Mouse (Mus musculus) neural tube, embryonic 12.5 days (tissue): Measurements from ENCODE around the gene Scn9a. TPM values are rescaled to one million over a fixed set of nuclear protein-coding genes. Genes with fewer than 3 reads are reported as not detected.

ENCODE experiments used
- ATAC-seq: fragments of 200-750 bp; cut with Nextera tagmentation; 2 replicates; pipeline ENCODE4 v1.8.0; 2017; ENCODE audit warnings: low read depth, mild to moderate bottlenecking, moderate TSS enrichment, moderate library complexity; ENCODE audit not compliant: low FRiP score
- H3K27ac ChIP-seq: fragments of 300-500 bp; sonication (generic); 2 replicates; pipeline ENCODE4 v1.5.1; 2016
- H3K27me3 ChIP-seq: fragments of 300-500 bp; sonication (generic); replicated peaks from 2 replicates; pipeline ENCODE4 v1.6.1; 2016; ENCODE audit warnings: mild to moderate bottlenecking
- H3K36me3 ChIP-seq: fragments of 300-500 bp; sonication (generic); 2 replicates; pipeline ENCODE4 v1.6.1; 2016; ENCODE audit warnings: mild to moderate bottlenecking
- H3K4me1 ChIP-seq: fragments of 300-500 bp; sonication (generic); 2 replicates; pipeline ENCODE4 v1.6.1; 2016
- H3K4me2 ChIP-seq: fragments of 300-500 bp; sonication (generic); replicated peaks from 2 replicates; pipeline ENCODE4 v1.6.1; 2016; ENCODE audit warnings: mild to moderate bottlenecking
- H3K4me3 ChIP-seq: fragments of 300-500 bp; sonication (generic); 2 replicates; pipeline ENCODE4 v1.5.1; 2016
- H3K9ac ChIP-seq: fragments of 300-500 bp; sonication (generic); 2 replicates; pipeline ENCODE4 v1.6.1; 2016; ENCODE audit warnings: mild to moderate bottlenecking
- H3K9me3 ChIP-seq: fragments of 300-500 bp; sonication (generic); 2 replicates; pipeline ENCODE4 v1.6.1; 2016; ENCODE audit warnings: mild to moderate bottlenecking
- WGBS: fragments of 180-500 bp; shearing (Covaris S2); methylation state at CpG from one replicate; pipeline ENCODE4 v1.1.7; 2016; 5-methylcytosine and 5-hydroxymethylcytosine counted together
- polyA plus RNA-seq: library from polyadenylated mRNA; unstranded; fragments of >200 nt; fragmentation: Nextera tagmentation; extraction: Ambion mirVana; gene quantifications from 2 replicates; pipeline ENCODE4 v1.2.1, GENCODE M21; 2016

Scn9a gene
- polyA plus RNA-seq, 1 experiment from 2014 or later = 22.1 TPM

- Histone ChIP-seq H3K27ac (no peak overlapping the region), H3K27me3 (no peaks in the 10 kb centered on the region), H3K4me2 (no peak overlapping the region), H3K9me3 (no peaks in the 10 kb centered on the region), H3K9ac (no peak overlapping the region), H3K4me3 (no peak overlapping the region), H3K4me1 (no peaks in the 10 kb centered on the region), H3K36me3 (no peaks in the 10 kb centered on the region)
- WGBS = 76% methylated on average over 3 of the region's 3 CpGs
- ATAC-seq = no peak
Measured at GRCm38 (mm10) chr2:66519966-66520365, 114.8 kb downstream of the Scn9a start.

GRCm38 (mm10) chr2:66511424-66511823 is 123.3 kb downstream of the Scn9a start:
- H3K4me2 ChIP-seq = no peak overlapping the region
- H3K4me3 ChIP-seq = no peak overlapping the region
- no peaks in the 10 kb centered on the region for H3K36me3 ChIP-seq
- no peaks in the 10 kb centered on the region for H3K9me3 ChIP-seq
- H3K9ac ChIP-seq = no peak overlapping the region
- no peak for ATAC-seq
- 73% methylated on average over 2 of the region's 2 CpGs for WGBS
- H3K27me3 ChIP-seq = no peaks in the 10 kb centered on the region
- no peaks in the 10 kb centered on the region for H3K4me1 ChIP-seq
- H3K27ac ChIP-seq = no peak overlapping the region

- H3K4me2 ChIP-seq = no peak overlapping the region
- no peaks in the 10 kb centered on the region for H3K36me3 ChIP-seq
- ATAC-seq = no peak
- whole genome bisulfite sequencing = 84% methylated on average over 3 of the region's 3 CpGs
- H3K9ac ChIP-seq = no peak overlapping the region
- H3K4me1 ChIP-seq = no peaks in the 10 kb centered on the region
- no peak overlapping the region for H3K4me3 ChIP-seq
- no peak overlapping the region for H3K27ac ChIP-seq
- H3K9me3 ChIP-seq = no peaks in the 10 kb centered on the region
- no peaks in the 10 kb centered on the region for H3K27me3 ChIP-seq
Measured at GRCm38 (mm10) chr2:66508032-66508431, 126.7 kb downstream of the Scn9a start.

GRCm38 (mm10) chr2:66507616-66508015 is 127.1 kb downstream of the Scn9a start:
- no peaks in the 10 kb centered on the region for H3K36me3 ChIP-seq

GRCm38 (mm10) chr2:66502158-66502557 is 132.6 kb downstream of the Scn9a start:
- Histone ChIP-seq H3K4me2 (no peak overlapping the region), H3K4me3 (no peak overlapping the region), H3K4me1 (no peaks in the 10 kb centered on the region), H3K27me3 (no peaks in the 10 kb centered on the region), H3K9ac (no peak overlapping the region), H3K9me3 (no peaks in the 10 kb centered on the region), H3K36me3 (no peaks in the 10 kb centered on the region), H3K27ac (no peak overlapping the region)
- WGBS = 75% methylated on average over 3 of the region's 3 CpGs
- ATAC-seq = no peak

More at GRCm38 (mm10) chr2:66507616-66508015, 127.1 kb downstream of the Scn9a start:
- H3K4me3 ChIP-seq = no peak overlapping the region
- no peak overlapping the region for H3K4me2 ChIP-seq
- H3K27me3 ChIP-seq = no peaks in the 10 kb centered on the region
- no peaks in the 10 kb centered on the region for H3K9me3 ChIP-seq
- 83% methylated on average over 1 of the region's 1 CpGs for WGBS
- H3K27ac ChIP-seq = no peak overlapping the region
- ATAC-seq = no peak
- no peaks in the 10 kb centered on the region for H3K4me1 ChIP-seq
- H3K9ac ChIP-seq = no peak overlapping the region

GRCm38 (mm10) chr2:66494556-66494955 is 140.2 kb downstream of the Scn9a start:
- Histone ChIP-seq H3K9ac (no peak overlapping the region), H3K27me3 (no peaks in the 10 kb centered on the region), H3K4me1 (no peaks in the 10 kb centered on the region), H3K36me3 (no peaks in the 10 kb centered on the region), H3K4me2 (no peak overlapping the region), H3K4me3 (no peak overlapping the region), H3K9me3 (no peaks in the 10 kb centered on the region), H3K27ac (no peak overlapping the region)
- no peak for ATAC-seq
- WGBS = 91% methylated on average over 8 of the region's 8 CpGs

GRCm38 (mm10) chr2:66478395-66478794 is 156.4 kb downstream of the Scn9a start:
- H3K36me3 ChIP-seq = no peaks in the 10 kb centered on the region
- H3K27me3 ChIP-seq = no peaks in the 10 kb centered on the region
- ATAC-seq = no peak
- no peak overlapping the region for H3K27ac ChIP-seq
- no peak overlapping the region for H3K4me2 ChIP-seq
- no peak overlapping the region for H3K4me3 ChIP-seq
- no peak overlapping the region for H3K9ac ChIP-seq
- no peaks in the 10 kb centered on the region for H3K4me1 ChIP-seq
- 72% methylated on average over 2 of the region's 2 CpGs for WGBS
- no peaks in the 10 kb centered on the region for H3K9me3 ChIP-seq

GRCm38 (mm10) chr2:66473181-66473822 is 161.5 kb downstream of the Scn9a start:
- peak; percentile 58; the same call in 1 of the 2 replicates for ATAC-seq
- H3K4me2 ChIP-seq = no peak overlapping the region
- 60% methylated on average over 3 of the region's 3 CpGs for WGBS

GRCm38 (mm10) chr2:66465484-66465883 is 169.3 kb downstream of the Scn9a start:
- ATAC-seq = no peak

More at GRCm38 (mm10) chr2:66473181-66473822, 161.5 kb downstream of the Scn9a start:
- no peak overlapping the region for H3K4me3 ChIP-seq
- no peak overlapping the region for H3K27ac ChIP-seq
- no peaks in the 10 kb centered on the region for H3K4me1 ChIP-seq
- no peaks in the 10 kb centered on the region for H3K27me3 ChIP-seq
- H3K36me3 ChIP-seq = no peaks in the 10 kb centered on the region
- no peak overlapping the region for H3K9ac ChIP-seq
- H3K9me3 ChIP-seq = no peaks in the 10 kb centered on the region

GRCm38 (mm10) chr2:66464874-66465458 is 169.8 kb downstream of the Scn9a start:
- Histone ChIP-seq H3K9me3 (no peaks in the 10 kb centered on the region), H3K4me2 (no peak overlapping the region), H3K27ac (no peak overlapping the region), H3K27me3 (no peaks in the 10 kb centered on the region), H3K9ac (no peak overlapping the region), H3K4me3 (no peak overlapping the region), H3K4me1 (no peaks in the 10 kb centered on the region), H3K36me3 (no peaks in the 10 kb centered on the region)
- WGBS = 88% methylated on average over 2 of the region's 2 CpGs
- no peak for ATAC-seq

More at GRCm38 (mm10) chr2:66465484-66465883, 169.3 kb downstream of the Scn9a start:
- no peaks in the 10 kb centered on the region for H3K4me1 ChIP-seq
- H3K9me3 ChIP-seq = no peaks in the 10 kb centered on the region
- WGBS = 78% methylated on average over 3 of the region's 3 CpGs
- no peak overlapping the region for H3K9ac ChIP-seq
- no peaks in the 10 kb centered on the region for H3K36me3 ChIP-seq
- H3K27me3 ChIP-seq = no peaks in the 10 kb centered on the region
- no peak overlapping the region for H3K27ac ChIP-seq
- no peak overlapping the region for H3K4me3 ChIP-seq
- no peak overlapping the region for H3K4me2 ChIP-seq

GRCm38 (mm10) chr2:66463916-66464315 is 170.8 kb downstream of the Scn9a start:
- H3K9me3 ChIP-seq = no peaks in the 10 kb centered on the region
- 91% methylated on average over 6 of the region's 6 CpGs for WGBS
- H3K4me2 ChIP-seq = no peak overlapping the region
- H3K4me3 ChIP-seq = no peak overlapping the region
- no peaks in the 10 kb centered on the region for H3K36me3 ChIP-seq
- no peak overlapping the region for H3K9ac ChIP-seq
- H3K4me1 ChIP-seq = no peaks in the 10 kb centered on the region
- no peaks in the 10 kb centered on the region for H3K27me3 ChIP-seq
- H3K27ac ChIP-seq = no peak overlapping the region
- no peak for ATAC-seq

- H3K4me3 ChIP-seq = no peak overlapping the region
- WGBS = 94% methylated on average over 1 of the region's 1 CpGs
- no peaks in the 10 kb centered on the region for H3K4me1 ChIP-seq
Measured at GRCm38 (mm10) chr2:66462458-66462857, 172.3 kb downstream of the Scn9a start.

GRCm38 (mm10) chr2:66440711-66441110 is 194.1 kb downstream of the Scn9a start, which contains the start of gene Scn1a:
TSS of gene Scn1a (minus strand) at chr2:66440840.
- Histone ChIP-seq H3K4me2 (peak within 1 kb of the TSS; percentile 61), H3K4me3 (peak within 1 kb of the TSS; percentile 28), H3K36me3 (no peaks in the 10 kb centered on the region), H3K27me3 (no peaks in the 10 kb centered on the region), H3K27ac (no peak within 1 kb of the TSS), H3K4me1 (peaks cover 7% of the 10 kb centered on the region), H3K9ac (0 out of 2 replicates have a peak within 1 kb of the TSS, but pooled peaks have one; percentile 1), H3K9me3 (no peaks in the 10 kb centered on the region)
- 5% methylated on average over 7 of the region's 7 CpGs for whole genome bisulfite sequencing
- ATAC-seq = no peak

More at GRCm38 (mm10) chr2:66462458-66462857, 172.3 kb downstream of the Scn9a start:
- H3K9ac ChIP-seq = no peak overlapping the region
- H3K36me3 ChIP-seq = no peaks in the 10 kb centered on the region
- no peaks in the 10 kb centered on the region for H3K9me3 ChIP-seq
- ATAC-seq = no peak
- H3K4me2 ChIP-seq = no peak overlapping the region
- H3K27me3 ChIP-seq = no peaks in the 10 kb centered on the region
- H3K27ac ChIP-seq = no peak overlapping the region
